Mouse (Mus musculus): ENCODE data around the gene Zfp454.

GRCm38 (mm10) chr11:50827010-50827953, 60.2 kb downstream of the Zfp454 start, which contains the start of gene Zfp354c:
- TF ChIP-seq CTCF (IDR thresholded peaks at IDR 0.05; ENCODE audit: borderline replicate concordance, extremely low read depth, insufficient read depth, insufficient read length), result no peak
- TF ChIP-seq POLR2A (IDR thresholded peaks at IDR 0.05; ENCODE audit: borderline replicate concordance, extremely low read depth, insufficient read depth, insufficient read length, poor library complexity, severe bottlenecking), result peak; percentile 79; the same call in 1 of the 2 replicates

All from brain, embryonic 14.5 days (tissue).